Mouse (Mus musculus): ENCODE data around the gene Zswim7.
A peak's percentile ranks its signal among the peaks of the same experiment; 100 is the strongest.

Gene Zswim7

GRCm38 (mm10) chr11:62259214-62259613 is 22.0 kb downstream of the Zswim7 start:
- DNase-seq (ENCODE audit: low read depth, low spot score) = no peak

GRCm38 (mm10) chr11:62253380-62253779 is 27.8 kb downstream of the Zswim7 start:
- no peak for DNase-seq (ENCODE audit: low read depth, low spot score)

DNA sequence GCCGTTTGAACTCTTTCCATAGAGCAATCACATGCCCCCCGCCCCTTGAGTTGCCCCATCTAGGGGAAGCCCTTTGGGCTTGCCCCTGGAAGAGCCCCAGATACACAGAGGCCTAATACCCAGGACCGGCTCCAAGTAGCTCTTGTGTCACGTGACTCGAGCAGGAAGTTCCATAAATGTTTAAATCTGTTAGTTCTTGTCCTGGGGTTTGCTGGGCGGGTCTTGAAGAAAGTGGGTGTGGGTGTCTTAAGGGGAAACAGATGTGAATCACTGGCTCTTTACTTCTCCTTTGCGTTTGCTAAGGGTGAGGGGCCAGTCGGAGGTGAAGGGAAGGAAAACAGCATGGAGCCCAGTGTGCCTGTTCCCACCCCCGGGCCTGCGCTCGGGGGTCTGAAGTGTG is 30.1 kb downstream of the Zswim7 start:
- peak; percentile 26 for DNase-seq (ENCODE audit: low read depth, low spot score)

GRCm38 (mm10) chr11:62249266-62250037 is 31.7 kb downstream of the Zswim7 start:
- DNase-seq (ENCODE audit: low read depth, low spot score) = no peak

DNA sequence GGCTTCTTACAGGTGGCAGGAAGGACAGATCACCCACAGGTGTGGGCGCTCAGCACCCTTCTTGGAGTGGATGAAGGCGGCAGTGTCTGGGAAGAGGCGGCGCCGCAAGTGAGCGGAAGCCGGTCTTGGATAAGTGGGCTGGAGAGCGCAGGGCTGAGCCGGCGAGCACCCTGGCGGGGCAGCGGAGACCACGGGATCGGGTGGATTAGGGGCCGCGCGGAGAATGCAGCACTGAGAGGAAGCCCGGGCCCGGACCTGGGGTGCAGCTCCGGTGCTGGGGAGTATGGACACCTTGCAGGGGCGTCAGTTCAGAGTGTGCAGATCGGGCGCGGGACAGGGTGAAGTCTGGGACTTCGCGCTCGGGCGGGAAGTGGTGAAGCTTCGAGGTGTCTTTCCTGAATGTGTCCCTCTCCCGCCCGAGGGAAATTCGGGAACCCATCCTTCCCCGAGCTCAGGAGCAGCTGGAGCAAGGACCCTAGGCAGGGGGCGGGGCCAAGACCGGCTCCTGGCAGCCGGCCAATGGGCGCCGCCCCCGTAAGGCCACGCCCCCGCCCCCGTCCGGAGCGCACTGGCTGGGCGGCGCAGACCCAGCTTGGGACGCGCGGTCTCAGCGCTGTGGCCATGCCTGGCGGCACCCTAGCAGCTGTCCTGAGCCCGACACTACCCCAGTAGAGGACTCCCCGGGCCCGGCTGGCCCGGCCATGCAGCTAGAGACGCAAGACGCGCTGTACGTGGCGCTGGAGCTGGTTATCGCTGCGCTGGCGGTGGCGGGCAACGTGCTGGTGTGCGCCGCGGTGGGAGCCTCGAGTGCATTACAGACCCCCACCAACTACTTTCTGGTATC is 32.6 kb downstream of the Zswim7 start, which contains the start of gene Adora2b:
Adora2b (plus strand) TSS at position 584 of the 844 bp plus-strand sequence.
- DNase-seq (ENCODE audit: low read depth, low spot score) = peak; percentile 77

- DNase-seq (ENCODE audit: low read depth, low spot score) = no peak
Measured at GRCm38 (mm10) chr11:62247759-62248400, 33.3 kb downstream of the Zswim7 start.

- no peak for DNase-seq (ENCODE audit: low read depth, low spot score)
Measured at GRCm38 (mm10) chr11:62244471-62244870, 36.7 kb downstream of the Zswim7 start.

DNA sequence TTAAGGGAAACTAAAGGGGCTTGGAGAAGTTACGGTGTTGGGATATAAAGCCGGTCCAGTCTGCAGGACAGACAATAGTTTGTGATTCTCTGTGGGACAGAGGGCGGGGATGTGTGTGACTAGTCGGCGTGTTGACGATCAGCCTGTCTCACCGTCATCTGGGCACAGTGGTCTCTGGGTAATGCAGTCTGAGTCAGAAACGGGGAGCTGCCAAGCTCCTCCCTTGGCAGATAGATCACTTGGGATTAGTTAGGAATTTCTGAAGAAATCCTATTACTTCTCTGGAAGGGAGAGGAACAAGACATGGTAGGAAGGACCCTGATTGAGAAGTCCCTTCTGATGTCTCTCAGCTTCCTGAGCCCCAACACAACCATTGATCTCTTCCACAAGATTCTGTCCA is 37.3 kb downstream of the Zswim7 start:
- no peak for DNase-seq (ENCODE audit: low read depth, low spot score)

GRCm38 (mm10) chr11:62240631-62241261 is 40.4 kb downstream of the Zswim7 start:
- DNase-seq (ENCODE audit: low read depth, low spot score) = no peak

- DNase-seq (ENCODE audit: low read depth, low spot score) = no peak
Measured at GRCm38 (mm10) chr11:62224797-62225196, 56.4 kb downstream of the Zswim7 start.

- no peak for DNase-seq (ENCODE audit: low read depth, low spot score)
Measured at GRCm38 (mm10) chr11:62223962-62224361, 57.2 kb downstream of the Zswim7 start.

DNA sequence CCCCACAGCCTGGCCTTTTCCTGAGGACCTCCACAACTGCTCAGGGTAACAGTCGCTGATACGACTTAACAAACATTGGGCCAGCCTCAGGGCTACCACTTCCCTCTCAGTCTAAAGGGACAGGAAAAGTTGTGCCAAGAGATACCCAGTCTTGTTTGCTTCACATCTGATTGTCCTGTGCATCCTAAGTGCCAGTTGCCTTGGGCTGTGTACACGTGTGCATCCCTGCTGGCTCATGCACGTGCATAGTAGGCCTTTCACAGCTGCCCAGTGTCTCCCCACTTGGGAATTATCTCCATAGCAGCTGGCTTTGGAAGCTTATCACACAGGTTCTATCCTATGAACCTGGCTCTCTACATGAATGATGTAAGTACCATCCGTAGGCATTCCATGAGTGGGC is 57.8 kb downstream of the Zswim7 start:
- no peak for DNase-seq (ENCODE audit: low read depth, low spot score)

DNA sequence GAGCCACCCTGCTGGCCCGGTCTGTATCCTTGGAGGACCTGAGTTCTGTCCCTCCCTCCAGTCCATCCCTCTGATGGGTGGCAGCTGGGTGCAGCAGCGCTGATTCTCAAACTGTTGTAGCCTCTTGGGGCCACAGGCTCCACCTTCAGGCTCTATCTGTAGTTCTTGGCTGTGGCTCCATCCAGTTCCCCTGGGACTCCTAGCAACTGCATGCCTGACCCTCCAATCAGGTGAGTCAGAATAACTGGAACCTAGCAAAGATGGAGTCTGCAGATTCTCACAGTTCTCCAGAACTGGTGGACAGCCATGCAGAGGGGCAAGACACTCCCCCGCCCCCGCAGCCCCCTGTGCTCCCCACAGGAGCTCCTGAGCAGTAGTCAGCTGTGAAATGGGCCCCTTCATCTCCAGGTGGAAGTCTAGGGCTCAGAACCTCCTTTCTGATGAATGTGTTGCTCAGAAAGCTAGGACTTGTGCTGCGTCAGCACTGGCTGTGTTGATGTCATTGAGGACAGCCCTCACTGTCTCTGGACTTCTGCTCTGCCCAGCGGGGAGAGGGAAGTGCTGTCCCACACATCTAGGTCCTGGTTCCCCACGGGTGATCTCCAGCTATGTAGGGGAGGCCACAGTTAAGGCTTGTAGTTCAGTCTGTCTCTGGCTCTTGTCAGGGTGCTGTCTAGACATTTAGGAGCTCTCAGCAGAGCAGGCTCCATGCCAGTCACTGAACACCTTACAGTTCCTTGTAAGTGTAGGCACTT is 60.2 kb downstream of the Zswim7 start:
- no peak for DNase-seq (ENCODE audit: low read depth, low spot score)

GRCm38 (mm10) chr11:62217751-62218150 is 63.4 kb downstream of the Zswim7 start:
- no peak for DNase-seq (ENCODE audit: low read depth, low spot score)

Measured in embryo, embryonic 11.5 days (tissue).